Mouse (Mus musculus) heart, postnatal 0 days (tissue): ENCODE results near the gene Pmp22. TPM values are rescaled to one million over a fixed set of nuclear protein-coding genes. Genes with fewer than 3 reads are reported as not detected.

Experiments
- ATAC-seq: fragments of 200-750 bp; cut with Nextera tagmentation; 2 replicates; pipeline ENCODE4 v1.8.0; 2017; ENCODE audit warnings: low read depth, moderate number of reproducible peaks, moderate library complexity; ENCODE audit not compliant: insufficient read depth
- DNase-seq: peaks from one replicate; pipeline ENCODE4 v3.0.0-alpha.2; 2016; ENCODE audit warnings: low spot score
- H3K27ac ChIP-seq: fragments of 300-500 bp; sonication (generic); 2 replicates; pipeline ENCODE4 v1.5.1; 2014; ENCODE audit warnings: low read depth, mild to moderate bottlenecking
- H3K27me3 ChIP-seq: fragments of 300-500 bp; sonication (generic); 2 replicates; pipeline ENCODE4 v1.6.1; 2014; ENCODE audit warnings: low read length, mixed read lengths; ENCODE audit not compliant: control insufficient read depth, insufficient read depth
- H3K36me3 ChIP-seq: fragments of 300-500 bp; sonication (generic); replicated peaks from 2 replicates; pipeline ENCODE4 v1.6.1; 2014; ENCODE audit warnings: low read length, mixed read lengths; ENCODE audit not compliant: control insufficient read depth, insufficient read depth
- H3K4me1 ChIP-seq: fragments of 300-500 bp; sonication (generic); 2 replicates; pipeline ENCODE4 v1.6.1; 2014; ENCODE audit warnings: antibody characterized with exemption; ENCODE audit not compliant: control insufficient read depth, insufficient read depth
- H3K4me2 ChIP-seq: fragments of 300-500 bp; sonication (generic); 2 replicates; pipeline ENCODE4 v1.6.1; 2014; ENCODE audit warnings: low read depth, mild to moderate bottlenecking, low read length, moderate library complexity
- H3K4me3 ChIP-seq: fragments of 300-500 bp; sonication (generic); 2 replicates; pipeline ENCODE4 v1.5.1; 2014; ENCODE audit warnings: low read depth, low read length
- H3K9ac ChIP-seq: fragments of 300-500 bp; sonication (generic); replicated peaks from 2 replicates; pipeline ENCODE4 v1.6.1; 2014; ENCODE audit warnings: low read depth, low read length, mixed read lengths
- H3K9me3 ChIP-seq: fragments of 300-500 bp; sonication (generic); replicated peaks from 2 replicates; pipeline ENCODE4 v1.6.1; 2016; ENCODE audit warnings: low read length; ENCODE audit not compliant: control insufficient read depth
- CTCF ChIP-seq: IDR thresholded peaks from 2 replicates; pipeline ENCODE4 v1.5.1; 2016; ENCODE audit warnings: antibody characterized with exemption, control low read depth, low read depth
- EP300 ChIP-seq: IDR thresholded peaks from 2 replicates; pipeline ENCODE4 v1.6.1; 2016; ENCODE audit warnings: antibody characterized with exemption, low read depth
- WGBS: fragments of 180-500 bp; shearing (Covaris S2); extraction: QIAGEN DNeasy Blood & Tissue Kit; methylation state at CpG from one replicate; pipeline ENCODE4 v1.1.7; 2014; 5-methylcytosine and 5-hydroxymethylcytosine counted together
- polyA plus RNA-seq: library from polyadenylated mRNA; unstranded; fragments of >200 nt; fragmentation: Nextera tagmentation; extraction: Ambion mirVana; gene quantifications from 2 replicates; pipeline ENCODE4 v1.2.1, GENCODE M21; 2015
- total RNA-seq: library from RNA; depleted of rRNA; stranded (reverse); fragments of >200 nt; gene quantifications from 2 replicates; pipeline ENCODE4 v1.2.3, GENCODE M21; 2014; ENCODE audit warnings: low replicate concordance

Pmp22 gene
- total and polyA plus RNA-seq, 2 experiments from 2014 or later: 62.1 to 94.4 TPM

- WGBS: 13% methylated on average over 7 of the region's 7 CpGs
- H3K36me3 ChIP-seq: no peaks in the 10 kb centered on the region
- DNase-seq: peak; percentile 71
- H3K4me2 ChIP-seq: no peak overlapping the region
- peak; percentile 59 for ATAC-seq
- TF ChIP-seq CTCF (no peak), EP300 (no peak)
- H3K4me3 ChIP-seq: no peak overlapping the region
- peak overlapping the region; percentile 66 for H3K27ac ChIP-seq
- no peaks in the 10 kb centered on the region for H3K9me3 ChIP-seq
- H3K4me1 ChIP-seq: peaks cover 27% of the 10 kb centered on the region
- H3K27me3 ChIP-seq: no peaks in the 10 kb centered on the region
- no peak overlapping the region for H3K9ac ChIP-seq
Measured at GRCm38 (mm10) chr11:63119791-63120190, 9.0 kb upstream of the Pmp22 start.

DNA sequence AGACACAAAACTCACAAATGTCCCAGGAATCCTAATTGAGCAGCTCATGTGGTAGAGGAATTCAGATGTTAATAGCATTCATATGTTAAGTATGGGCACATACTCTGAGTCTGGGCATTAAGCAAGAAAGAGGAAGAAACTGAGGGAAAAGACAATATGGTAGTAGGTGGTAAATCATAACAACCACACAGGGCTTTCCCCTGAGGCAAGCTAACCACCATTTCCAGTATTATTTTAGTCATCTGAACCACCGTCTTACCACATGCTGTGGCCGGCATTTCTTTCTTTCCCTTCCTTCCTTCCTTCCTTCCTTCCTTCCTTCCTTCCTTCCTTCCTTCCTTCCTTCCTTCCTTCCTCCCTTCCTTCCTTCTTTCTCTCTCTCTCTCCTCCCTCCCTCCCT lies 6.5 kb upstream of the Pmp22 start:
- no peak for TF ChIP-seq EP300
- no peak for TF ChIP-seq CTCF
- Histone ChIP-seq H3K27me3 (no peaks in the 10 kb centered on the region), H3K4me3 (no peak overlapping the region), H3K4me1 (peaks cover 17% of the 10 kb centered on the region), H3K9ac (no peak overlapping the region), H3K27ac (no peak overlapping the region), H3K4me2 (no peak overlapping the region), H3K36me3 (no peaks in the 10 kb centered on the region), H3K9me3 (no peaks in the 10 kb centered on the region)
- 81% methylated on average over 2 of the region's 2 CpGs for WGBS
- ATAC-seq (no peak), DNase-seq (no peak)

DNA sequence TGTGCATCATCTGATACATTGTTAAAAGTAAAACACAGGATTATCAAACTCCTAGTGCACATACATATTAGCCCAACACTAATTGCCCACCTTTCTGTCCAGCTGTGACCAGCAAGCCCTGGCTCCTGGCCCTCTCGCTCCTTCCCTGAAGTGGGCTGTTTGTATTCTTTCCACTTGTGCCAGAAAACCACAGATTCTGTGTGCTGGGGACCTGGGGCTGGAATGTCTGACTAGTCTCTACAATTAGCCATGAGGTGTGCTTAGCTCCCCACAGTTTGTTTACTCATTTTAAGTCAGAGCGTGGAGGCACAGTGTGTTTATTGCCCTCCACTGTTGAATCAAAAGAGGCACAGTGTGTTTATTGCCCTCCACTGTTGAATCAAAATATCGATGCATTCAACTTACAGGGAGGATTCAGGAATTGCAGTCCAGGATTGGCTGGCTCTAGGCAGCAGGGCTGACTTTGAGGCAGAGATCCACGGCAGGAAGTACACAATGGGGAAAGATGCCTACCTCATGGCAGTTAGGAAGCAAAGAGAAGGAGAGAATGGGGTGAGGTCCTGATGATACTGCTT lies 5.9 kb upstream of the Pmp22 start:
- Histone ChIP-seq H3K4me1 (peaks cover 17% of the 10 kb centered on the region), H3K9me3 (no peaks in the 10 kb centered on the region), H3K27ac (no peak overlapping the region), H3K4me3 (no peak overlapping the region), H3K4me2 (no peak overlapping the region), H3K9ac (no peak overlapping the region), H3K36me3 (no peaks in the 10 kb centered on the region), H3K27me3 (no peaks in the 10 kb centered on the region)
- DNase-seq: no peak
- no peak for TF ChIP-seq EP300
- no peak for TF ChIP-seq CTCF
- no peak for ATAC-seq
- 82% methylated on average over 4 of the region's 4 CpGs for WGBS

DNA sequence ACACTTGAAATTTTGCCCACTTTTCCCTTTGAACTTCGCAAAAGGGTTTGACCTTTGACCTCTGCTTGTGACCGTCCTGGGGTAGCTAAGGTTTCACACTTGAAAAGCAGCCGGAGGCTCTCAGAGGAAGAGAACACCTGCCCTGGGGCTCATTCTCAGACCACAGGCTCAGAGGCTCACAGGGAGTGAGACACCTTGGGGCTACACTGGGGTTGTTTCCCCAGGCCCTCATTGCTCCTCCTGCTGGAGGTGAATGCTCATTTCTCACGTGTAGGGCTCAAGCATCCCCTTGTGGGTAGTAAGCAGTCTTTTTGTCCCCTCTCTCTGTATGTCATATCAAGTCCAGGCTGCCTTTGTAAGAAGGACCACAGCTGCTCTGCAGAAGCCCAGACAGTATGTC lies 4.5 kb upstream of the Pmp22 start:
- Histone ChIP-seq H3K9me3 (no peaks in the 10 kb centered on the region), H3K4me2 (no peak overlapping the region), H3K4me1 (peaks cover 21% of the 10 kb centered on the region), H3K27ac (no peak overlapping the region), H3K9ac (no peak overlapping the region), H3K27me3 (no peaks in the 10 kb centered on the region), H3K4me3 (no peak overlapping the region), H3K36me3 (no peaks in the 10 kb centered on the region)
- no peak for ATAC-seq
- no peak for TF ChIP-seq EP300
- peak; percentile 21; the same call in 1 of the 2 replicates for TF ChIP-seq CTCF
- WGBS: 38% methylated on average over 4 of the region's 4 CpGs
- no peak for DNase-seq

DNA sequence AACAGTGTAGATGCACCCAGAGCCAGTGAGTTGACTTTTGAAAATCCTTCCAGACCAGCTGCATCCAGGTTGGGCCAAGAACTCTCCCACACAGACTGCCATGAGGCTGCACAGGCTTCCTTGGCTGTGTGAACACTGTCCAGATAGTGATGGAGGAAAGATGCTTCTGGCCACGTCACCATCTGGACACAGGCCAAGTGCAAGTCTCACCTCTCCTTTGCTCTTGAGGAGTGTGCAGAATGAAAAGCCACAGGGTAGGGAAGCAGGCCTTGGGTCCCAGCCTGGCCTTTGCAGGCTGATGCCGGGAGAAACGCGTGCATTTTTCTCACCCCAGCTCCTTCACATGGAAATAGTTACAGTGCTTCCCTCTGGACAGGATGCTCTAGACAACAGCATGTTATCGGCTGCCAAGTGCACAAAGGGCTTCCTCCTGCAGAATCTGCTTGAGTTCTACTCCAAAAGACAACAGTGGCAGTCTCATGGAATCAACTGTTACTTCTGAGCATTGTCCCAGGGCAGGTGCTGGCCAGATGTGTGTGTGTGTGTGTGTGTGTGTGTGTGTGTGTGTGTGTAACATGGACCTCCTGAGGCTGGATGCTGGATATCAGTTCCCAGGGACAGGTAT lies 2.8 kb upstream of the Pmp22 start:
- H3K36me3 ChIP-seq: no peaks in the 10 kb centered on the region
- H3K4me2 ChIP-seq: no peak overlapping the region
- TF ChIP-seq EP300 (no peak), CTCF (no peak)
- H3K9me3 ChIP-seq: no peaks in the 10 kb centered on the region
- peak overlapping the region; percentile 55 for H3K27ac ChIP-seq
- ATAC-seq: peak; percentile 43; the same call in 1 of the 2 replicates
- no peaks in the 10 kb centered on the region for H3K27me3 ChIP-seq
- H3K4me3 ChIP-seq: no peak overlapping the region
- WGBS: 41% methylated on average over 5 of the region's 5 CpGs
- no peak overlapping the region for H3K9ac ChIP-seq
- no peak for DNase-seq
- H3K4me1 ChIP-seq: peaks cover 24% of the 10 kb centered on the region

DNA sequence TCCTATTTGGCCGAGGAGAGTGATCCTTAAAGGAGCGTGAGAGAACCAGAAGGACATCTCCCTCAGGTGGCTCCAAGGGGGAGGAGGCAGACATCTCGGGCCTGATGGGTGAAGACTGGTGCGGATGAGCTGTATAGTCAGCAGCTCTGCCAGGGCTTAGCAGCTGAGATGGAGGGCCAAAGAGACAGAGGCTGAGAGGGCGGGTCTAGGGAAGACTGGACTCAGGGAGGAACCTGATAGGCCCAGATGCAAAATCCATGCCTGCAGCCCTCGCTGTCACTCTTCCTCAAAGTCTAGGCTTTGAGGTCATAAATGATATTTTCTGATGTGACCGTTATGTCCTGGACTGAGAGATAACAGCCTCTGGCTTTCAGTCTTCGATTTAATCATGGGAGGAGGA lies 1.8 kb upstream of the Pmp22 start:
- TF ChIP-seq EP300: no peak
- TF ChIP-seq CTCF: no peak
- Histone ChIP-seq H3K4me2 (no peak overlapping the region), H3K4me1 (peaks cover 24% of the 10 kb centered on the region), H3K36me3 (no peaks in the 10 kb centered on the region), H3K27me3 (no peaks in the 10 kb centered on the region), H3K9ac (no peak overlapping the region), H3K4me3 (no peak overlapping the region), H3K9me3 (no peaks in the 10 kb centered on the region), H3K27ac (no peak overlapping the region)
- ATAC-seq: no peak
- 75% methylated on average over 8 of the region's 8 CpGs for WGBS
- DNase-seq: no peak
